Mouse (Mus musculus) embryonic fibroblast, embryonic 13.5 days (primary cell): ENCODE results near the gene Pafah1b2. TPM values are rescaled to one million over a fixed set of nuclear protein-coding genes. Genes with fewer than 3 reads are reported as not detected.

ENCODE experiments used
- H3K27ac ChIP-seq: 2 replicates; pipeline ENCODE4 v1.5.1; 2012; ENCODE audit warnings: low read length, control low read depth, inconsistent platforms; ENCODE audit not compliant: insufficient read depth
- H3K4me1 ChIP-seq: 2 replicates; pipeline ENCODE4 v1.6.1; 2011; ENCODE audit warnings: low read length; ENCODE audit not compliant: control insufficient read depth, insufficient read depth
- H3K4me3 ChIP-seq: 2 replicates; pipeline ENCODE4 v1.5.1; 2011; ENCODE audit warnings: mild to moderate bottlenecking, control low read depth, low read length; ENCODE audit not compliant: insufficient read depth
- CTCF ChIP-seq: IDR thresholded peaks from 2 replicates; pipeline ENCODE4 v1.5.1; 2011; ENCODE audit warnings: mild to moderate bottlenecking, control low read depth, low read length, moderate library complexity, borderline replicate concordance; ENCODE audit not compliant: insufficient read depth
- POLR2A ChIP-seq: IDR thresholded peaks from 2 replicates; pipeline ENCODE4 v1.6.1; 2011; ENCODE audit warnings: low read depth, mild to moderate bottlenecking, control low read depth, low read length, moderate library complexity
- polyA plus RNA-seq: library from polyadenylated mRNA; stranded (reverse); fragments of >200 nt; gene quantifications from 2 replicates; pipeline ENCODE4 v1.2.4, GENCODE M21; 2011; ENCODE audit warnings: low read depth; ENCODE audit not compliant: missing spikeins, insufficient read length

Pafah1b2 gene
- polyA plus RNA-seq, 1 experiment, result 179 TPM

DNA sequence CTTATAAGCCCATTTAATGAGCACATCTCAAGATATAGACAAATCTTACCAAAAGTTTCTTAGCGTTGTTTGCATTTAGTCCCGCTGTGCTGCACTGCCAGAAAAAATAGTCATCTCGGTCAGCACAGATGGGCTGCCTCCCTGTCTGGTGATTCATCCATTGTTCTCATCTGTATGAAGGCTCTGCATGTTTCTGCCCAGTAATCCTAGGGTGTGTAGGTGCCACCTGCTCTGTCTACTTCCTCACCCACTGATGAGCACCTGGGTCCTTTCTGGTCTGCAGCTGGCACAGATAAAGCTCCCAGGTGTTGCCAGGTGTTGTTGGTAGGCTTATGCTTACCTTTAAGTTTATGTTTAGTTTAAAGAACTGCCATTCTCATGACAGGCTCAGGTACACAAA, 29.9 kb upstream of the Pafah1b2 start:
- H3K4me1 ChIP-seq, result peaks cover 7% of the 10 kb centered on the region; the same call in 1 of the 2 replicates
- TF ChIP-seq POLR2A (no peak), CTCF (no peak)
- H3K4me3 ChIP-seq, result no peak overlapping the region
- no peak overlapping the region for H3K27ac ChIP-seq

DNA sequence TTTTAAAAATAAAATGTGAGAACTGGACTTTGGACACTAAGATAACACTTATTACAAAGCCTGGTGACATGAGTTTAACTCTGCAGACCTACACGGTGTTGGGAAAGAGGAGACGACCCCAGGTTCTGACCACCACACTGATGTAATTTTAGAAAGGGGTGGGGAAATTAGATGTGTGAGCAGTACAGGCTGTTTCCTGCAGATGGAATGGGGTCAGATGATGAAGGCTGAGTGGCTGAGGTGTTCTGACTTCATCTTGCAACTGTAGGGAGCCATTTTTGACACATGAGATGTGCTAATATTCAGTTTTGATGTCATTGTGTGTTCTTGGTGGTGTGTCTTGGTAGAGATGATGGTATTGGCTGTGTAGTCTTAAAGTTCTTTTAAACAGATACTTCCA, 28.7 kb upstream of the Pafah1b2 start:
- no peaks in the 10 kb centered on the region; the same call in 1 of the 2 replicates for H3K4me1 ChIP-seq
- no peak overlapping the region for H3K4me3 ChIP-seq
- TF ChIP-seq CTCF, result no peak
- TF ChIP-seq POLR2A, result no peak
- no peak overlapping the region for H3K27ac ChIP-seq

GRCm38 (mm10) chr9:46038786-46039185, 26.3 kb upstream of the Pafah1b2 start:
- Histone ChIP-seq H3K4me1 (peaks cover 9% of the 10 kb centered on the region), H3K4me3 (no peak overlapping the region), H3K27ac (no peak overlapping the region)
- TF ChIP-seq POLR2A, result no peak
- no peak for TF ChIP-seq CTCF

- TF ChIP-seq POLR2A (no peak), CTCF (no peak)
- Histone ChIP-seq H3K27ac (no peak overlapping the region), H3K4me1 (peaks cover 18% of the 10 kb centered on the region), H3K4me3 (no peak overlapping the region)
Observed at GRCm38 (mm10) chr9:46036881-46037280, 24.4 kb upstream of the Pafah1b2 start.

DNA sequence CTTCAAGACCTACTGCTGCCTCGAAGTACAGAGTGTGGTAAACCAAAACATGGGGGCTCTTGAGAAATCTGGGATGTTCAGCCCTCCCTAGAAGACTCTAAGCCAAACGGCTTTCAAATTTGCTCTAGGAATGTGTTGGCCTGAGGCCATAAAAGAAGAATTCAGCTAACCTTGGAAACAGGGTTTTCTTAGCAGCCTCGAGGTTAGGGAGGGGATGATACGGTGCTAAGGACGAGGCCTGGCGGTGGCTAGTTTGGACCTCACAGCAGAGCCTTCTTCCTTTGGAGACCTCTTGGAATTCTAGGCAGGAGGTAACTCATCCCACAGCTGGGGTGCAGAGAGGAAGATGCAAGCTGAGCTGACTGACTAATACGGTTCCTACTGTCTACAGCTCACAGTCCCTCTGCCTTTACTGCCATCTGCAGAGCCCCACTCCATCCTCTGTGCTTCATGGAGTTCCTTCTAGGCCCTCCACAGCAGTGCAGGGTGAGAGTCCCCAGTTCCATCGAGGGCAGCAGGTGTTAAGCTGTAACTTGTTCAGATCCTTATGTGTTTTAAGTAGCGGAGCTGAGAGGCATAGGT, 22.9 kb upstream of the Pafah1b2 start:
- H3K4me3 ChIP-seq, result no peak overlapping the region
- no peak overlapping the region for H3K27ac ChIP-seq
- peaks cover 24% of the 10 kb centered on the region for H3K4me1 ChIP-seq
- TF ChIP-seq POLR2A (no peak), CTCF (no peak)

- peaks cover 27% of the 10 kb centered on the region for H3K4me1 ChIP-seq
- TF ChIP-seq CTCF (no peak), POLR2A (no peak)
- peak overlapping the region; percentile 25; the same call in 1 of the 2 replicates for H3K27ac ChIP-seq
Observed at GRCm38 (mm10) chr9:46033862-46034261, 21.4 kb upstream of the Pafah1b2 start.

DNA sequence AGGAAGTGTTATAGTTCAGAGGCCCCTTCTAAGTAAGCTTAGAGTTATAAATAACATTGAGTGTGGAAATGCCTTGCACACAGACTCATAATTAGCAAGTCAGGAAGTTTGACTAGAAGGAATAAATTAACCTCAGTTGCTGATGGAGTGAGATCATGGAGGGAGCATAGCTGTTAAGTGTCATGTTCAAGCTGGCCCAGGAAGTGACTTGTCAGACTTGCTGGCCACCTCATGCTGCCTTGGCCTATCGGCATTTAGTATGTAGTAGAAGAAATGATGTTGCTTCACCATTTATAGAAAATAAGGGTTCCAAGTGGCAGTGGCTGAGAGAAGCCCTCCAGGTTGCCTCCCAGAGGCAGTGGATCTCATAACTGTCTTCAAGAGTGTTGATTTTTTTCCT, 20.6 kb upstream of the Pafah1b2 start:
- Histone ChIP-seq H3K27ac (peak overlapping the region; percentile 69; the same call in 1 of the 2 replicates), H3K4me1 (peaks cover 27% of the 10 kb centered on the region), H3K4me3 (no peak overlapping the region)
- TF ChIP-seq POLR2A, result no peak
- no peak for TF ChIP-seq CTCF

More at GRCm38 (mm10) chr9:46033862-46034261, 21.4 kb upstream of the Pafah1b2 start:
- H3K4me3 ChIP-seq, result no peak overlapping the region

- Histone ChIP-seq H3K27ac (0 out of 2 replicates have a peak overlapping the region, but pooled peaks have one; percentile 30), H3K4me1 (peaks cover 27% of the 10 kb centered on the region), H3K4me3 (no peak overlapping the region)
- TF ChIP-seq POLR2A (no peak), CTCF (no peak)
Observed at GRCm38 (mm10) chr9:46032190-46032589, 19.7 kb upstream of the Pafah1b2 start.

GRCm38 (mm10) chr9:46030968-46031367, 18.5 kb upstream of the Pafah1b2 start:
- Histone ChIP-seq H3K4me3 (no peak overlapping the region), H3K4me1 (peaks cover 30% of the 10 kb centered on the region), H3K27ac (peak overlapping the region; percentile 43; the same call in 1 of the 2 replicates)
- TF ChIP-seq POLR2A (no peak), CTCF (no peak)

DNA sequence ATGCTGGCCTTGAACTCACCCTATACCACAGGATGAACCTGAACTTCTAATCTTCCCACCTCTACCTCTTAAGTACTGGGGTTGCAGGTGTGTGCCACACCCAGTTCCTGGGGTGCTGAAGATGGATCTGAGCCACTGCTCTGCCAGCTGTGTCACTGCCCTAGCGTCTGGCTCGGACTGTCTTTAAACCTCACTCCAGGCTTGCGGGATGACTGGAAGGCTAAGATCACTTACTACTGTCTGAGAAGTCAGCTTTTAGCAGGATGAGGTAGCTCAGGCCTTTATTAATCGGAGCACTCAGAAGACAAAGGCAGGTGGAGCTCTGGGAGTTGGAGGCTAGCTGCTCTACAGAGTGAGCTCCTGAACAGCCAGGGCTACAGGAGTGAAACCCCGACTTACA, 17.7 kb upstream of the Pafah1b2 start:
- no peak overlapping the region for H3K4me3 ChIP-seq
- TF ChIP-seq CTCF (no peak), POLR2A (no peak)
- H3K4me1 ChIP-seq, result peaks cover 25% of the 10 kb centered on the region
- no peak overlapping the region for H3K27ac ChIP-seq

DNA sequence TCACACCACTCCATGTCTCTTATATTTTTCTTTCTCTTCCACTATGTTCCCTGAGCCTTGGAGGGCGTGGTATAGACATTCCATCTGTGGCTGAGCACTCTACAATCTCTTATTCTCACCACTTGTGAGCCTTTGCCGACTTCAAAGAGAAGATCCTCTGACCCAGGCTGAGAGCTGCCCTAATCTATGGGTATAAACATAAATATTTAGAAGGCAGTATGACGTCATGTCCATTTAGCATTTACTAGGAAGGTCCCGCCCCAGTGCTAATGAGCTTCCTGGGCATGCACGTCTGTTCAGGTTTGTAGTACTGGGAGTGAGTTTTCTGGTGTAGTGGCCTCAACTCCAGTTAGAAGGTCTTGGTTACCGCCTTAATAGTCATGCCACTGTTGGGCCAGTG, 17.0 kb upstream of the Pafah1b2 start:
- H3K4me1 ChIP-seq, result peaks cover 21% of the 10 kb centered on the region

DNA sequence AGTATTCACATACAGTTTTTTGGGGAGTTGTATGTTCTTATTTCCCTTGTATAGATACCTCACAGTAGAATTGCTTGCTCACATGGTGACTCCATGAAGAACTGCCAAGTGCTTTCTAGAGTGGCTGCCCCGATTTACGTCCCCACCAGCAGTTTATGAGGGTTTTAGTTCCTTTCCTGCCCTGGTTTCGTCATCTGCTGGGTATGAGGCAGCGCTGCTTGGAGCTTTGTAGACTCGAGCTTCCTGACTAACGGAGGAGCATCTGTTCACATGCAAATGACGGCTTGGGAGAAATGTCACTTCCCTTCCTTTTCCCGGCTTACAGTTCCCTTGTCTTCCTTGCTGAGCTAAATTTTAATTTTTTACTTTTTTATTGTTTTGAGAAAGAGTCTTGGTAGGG, 15.5 kb upstream of the Pafah1b2 start:
- H3K4me1 ChIP-seq, result peaks cover 21% of the 10 kb centered on the region
- TF ChIP-seq CTCF (no peak), POLR2A (no peak)
- no peak overlapping the region for H3K4me3 ChIP-seq
- 0 out of 2 replicates have a peak overlapping the region, but pooled peaks have one; percentile 36 for H3K27ac ChIP-seq

More for the DNA sequence above, 17.0 kb upstream of the Pafah1b2 start:
- H3K4me3 ChIP-seq, result no peak overlapping the region
- TF ChIP-seq POLR2A (no peak), CTCF (no peak)
- no peak overlapping the region for H3K27ac ChIP-seq
